Mouse (Mus musculus) liver, postnatal 0 days (tissue): ENCODE data around the gene Rapgef4.

Experiments
- CTCF ChIP-seq: sonication (generic); IDR thresholded peaks from 2 replicates; pipeline ENCODE4 v1.5.1; 2016; ENCODE audit warnings: antibody characterized with exemption, low read depth
- EP300 ChIP-seq: IDR thresholded peaks from 2 replicates; pipeline ENCODE4 v1.6.1; 2016; ENCODE audit warnings: antibody characterized with exemption, low read depth, mild to moderate bottlenecking

DNA sequence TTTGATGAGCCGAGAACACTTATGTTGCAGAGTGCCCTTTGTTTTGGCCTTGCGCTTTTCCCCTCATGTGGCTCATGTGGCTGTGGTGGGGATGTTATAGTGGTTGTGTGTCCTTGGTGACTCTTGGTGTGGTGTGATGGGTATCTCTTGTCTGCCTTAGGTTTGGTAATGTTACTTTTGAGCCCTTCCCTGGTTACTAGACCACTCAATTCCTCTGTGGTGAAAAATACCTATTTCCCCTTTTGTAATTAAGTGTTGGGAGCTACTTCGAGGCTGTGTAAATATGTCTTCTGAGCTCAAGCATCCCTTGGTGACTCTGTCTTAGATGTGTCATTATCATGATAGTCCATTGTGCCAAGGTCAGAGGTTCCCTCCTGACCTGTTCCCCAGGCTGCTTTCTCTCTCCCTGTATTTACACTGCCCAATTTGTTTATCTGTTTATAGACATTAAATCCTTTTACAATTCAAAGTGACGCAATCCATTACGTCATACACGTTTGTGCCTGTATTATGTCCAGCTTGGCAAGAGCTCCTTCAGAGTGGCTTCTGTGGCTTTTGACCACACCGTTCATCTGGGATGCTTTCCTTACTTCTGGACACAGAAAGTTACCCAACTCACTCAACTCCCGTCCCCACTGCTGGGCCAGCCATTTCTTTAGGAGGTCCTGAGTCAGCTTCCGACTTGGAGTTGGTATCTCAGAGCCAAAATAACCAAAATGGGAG is 320.3 kb downstream of the Rapgef4 start:
- TF ChIP-seq CTCF (no peak), EP300 (no peak)
